Comparison of ENCODE assay signal across 19 mouse cellular contexts in genomic region chr6:72225686-72226085, GRCm38 (mm10). TPM values are rescaled to one million over a fixed set of nuclear protein-coding genes. Genes with fewer than 3 reads are reported as not detected.
"Had no signal": no experiment of that assay in that cellular context is flagged by ENCODE, and none has a peak within 500 bp of the region (broad histone marks: within the 10 kb centered on the region; RNA-seq: fewer than 3 reads in every experiment).

No protein-coding gene starts in this region.

- H3K36me3 ChIP-seq: liver, embryonic 13.5 days; liver, embryonic 15.5 days; midbrain, embryonic 13.5 days; midbrain, embryonic 15.5 days; neural tube, embryonic 12.5 days; stomach, embryonic 15.5 days had no signal

- ATAC-seq: liver, postnatal 0 days; midbrain, embryonic 13.5 days; midbrain, embryonic 15.5 days had no signal

- H3K4me3 ChIP-seq: liver, embryonic 13.5 days; liver, embryonic 15.5 days; megakaryocyte, embryonic 14.5 days; midbrain, embryonic 13.5 days; midbrain, embryonic 15.5 days; neural tube, embryonic 12.5 days; stomach, embryonic 15.5 days had no signal

- H3K9ac ChIP-seq: liver, embryonic 13.5 days; liver, embryonic 15.5 days; liver, postnatal 0 days; lung, embryonic 14.5 days; midbrain, embryonic 13.5 days; midbrain, embryonic 15.5 days; neural tube, embryonic 12.5 days; stomach, embryonic 15.5 days had no signal

- H3K4me1 ChIP-seq: liver, embryonic 15.5 days had no signal

- H3K27ac ChIP-seq: liver, embryonic 13.5 days; liver, embryonic 15.5 days; macrophage; midbrain, embryonic 13.5 days; midbrain, embryonic 15.5 days; neural tube, embryonic 12.5 days; stomach, embryonic 15.5 days; stomach, postnatal 0 days had no signal

- H3K9me3 ChIP-seq: liver, embryonic 13.5 days; liver, embryonic 15.5 days; megakaryocyte, embryonic 14.5 days; midbrain, embryonic 13.5 days; midbrain, embryonic 15.5 days; neural tube, embryonic 12.5 days; stomach, embryonic 15.5 days had no signal

- DNase-seq: liver, embryonic 13.5 days; liver, postnatal 0 days; lung, embryonic 14.5 days; right cerebral cortex, postnatal 14 days; thymus, adult 2 months; thymus, postnatal 25 days; thymus, postnatal 4 days had no signal

- H3K4me2 ChIP-seq: liver, embryonic 13.5 days; liver, embryonic 15.5 days; lung, embryonic 14.5 days; midbrain, embryonic 11.5 days; midbrain, embryonic 13.5 days; midbrain, embryonic 15.5 days; neural tube, embryonic 12.5 days; stomach, embryonic 15.5 days had no signal

RNA-seq across cellular contexts. Expression of gene Atoh8, which starts 9.7 kb away (rescaled TPM):
- total RNA-seq: megakaryocyte progenitor cell, adult 5-6 weeks; monocyte, adult 5-6 weeks; neutrophil, adult 5-6 weeks had no signal
- polyA plus RNA-seq: macrophage had no signal
